16 mouse cellular contexts compared by ENCODE assay signal in the genomic region with DNA sequence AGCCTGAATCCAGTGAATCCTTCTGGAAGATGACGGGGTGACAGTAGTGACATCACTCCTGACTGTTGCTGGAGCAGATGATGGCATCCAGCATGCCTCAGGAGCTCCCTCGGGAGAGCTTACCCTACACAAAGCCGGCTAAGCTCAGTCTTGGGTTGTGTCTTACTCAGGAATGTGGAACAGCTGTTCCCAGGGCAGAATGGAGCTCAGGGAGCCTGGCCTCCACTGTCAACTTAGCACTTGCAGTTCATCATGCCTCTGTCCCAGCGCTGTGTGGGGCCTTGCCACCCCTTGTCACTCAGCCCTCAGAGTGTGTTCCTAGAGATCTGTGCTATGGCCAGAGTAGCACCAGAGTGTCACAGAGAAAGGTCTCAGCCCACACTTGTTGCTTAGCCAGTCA. TPM values are rescaled to one million over a fixed set of nuclear protein-coding genes. Genes with fewer than 3 reads are reported as not detected.
DNase-seq lines count a peak whose midpoint lies in the region; ATAC-seq and TF ChIP-seq lines count a peak whose summit lies in the region.
"Had no signal": no experiment of that assay in that cellular context is flagged by ENCODE, and none has a peak within 500 bp of the region (broad histone marks: within the 10 kb centered on the region; RNA-seq: fewer than 3 reads in every experiment).

No protein-coding gene starts in this region.

- no peak for TF ChIP-seq CTCF in forebrain, postnatal 0 days (IDR thresholded peaks at IDR 0.05; ENCODE audit: low read depth)

- no peak overlapping the region for H3K9ac ChIP-seq in lung, embryonic 15.5 days
- H3K9ac ChIP-seq in limb, embryonic 13.5 days = no peak overlapping the region
- no peak overlapping the region for H3K9ac ChIP-seq in stomach, embryonic 16.5 days (ENCODE audit: low read length)
- H3K9ac ChIP-seq in forebrain, postnatal 0 days = no peak overlapping the region
- H3K9ac ChIP-seq: heart, embryonic 12.5 days; hindbrain, embryonic 14.5 days had no signal

- H3K4me3 ChIP-seq in heart, embryonic 10.5 days = no peak overlapping the region
- H3K4me3 ChIP-seq in lung, embryonic 15.5 days = no peak overlapping the region
- no peak overlapping the region for H3K4me3 ChIP-seq in limb, embryonic 13.5 days
- no peak overlapping the region for H3K4me3 ChIP-seq in stomach, embryonic 16.5 days (replicated peaks; ENCODE audit: low read length)
- no peak overlapping the region for H3K4me3 ChIP-seq in forebrain, postnatal 0 days (ENCODE audit: low read depth, low read length)
- H3K4me3 ChIP-seq: gastrocnemius, adult 2 months; heart, embryonic 12.5 days had no signal

- H3K27ac ChIP-seq in heart, embryonic 10.5 days = 0 out of 2 replicates have a peak overlapping the region, but pooled peaks have one; percentile 7
- no peak overlapping the region for H3K27ac ChIP-seq in lung, embryonic 15.5 days
- H3K27ac ChIP-seq in limb, embryonic 13.5 days = no peak overlapping the region
- no peak overlapping the region for H3K27ac ChIP-seq in stomach, embryonic 16.5 days (ENCODE audit: low read length)
- no peak overlapping the region for H3K27ac ChIP-seq in forebrain, postnatal 0 days (ENCODE audit: low read depth, low read length)
- H3K27ac ChIP-seq: gastrocnemius, adult 2 months; hindbrain, embryonic 14.5 days had no signal

- ATAC-seq in lung, embryonic 15.5 days (ENCODE audit: borderline replicate concordance, extremely low read depth, low FRiP score, low TSS enrichment) = peak; percentile 88; the same call in 1 of the 2 replicates
- ATAC-seq in limb, embryonic 13.5 days (ENCODE audit: low FRiP score, low read depth) = peak; percentile 76
- ATAC-seq in stomach, embryonic 16.5 days (ENCODE audit: insufficient read depth, low FRiP score) = peak; percentile 33; the same call in 1 of the 2 replicates
- no peak for ATAC-seq in forebrain, postnatal 0 days

- WGBS in heart, embryonic 10.5 days = 20% methylated on average over 4 of the region's 4 CpGs
- 22% methylated on average over 4 of the region's 4 CpGs for WGBS in lung, embryonic 15.5 days
- WGBS in limb, embryonic 13.5 days = 38% methylated on average over 4 of the region's 4 CpGs
- WGBS in stomach, embryonic 16.5 days = 19% methylated on average over 4 of the region's 4 CpGs
- WGBS in forebrain, postnatal 0 days = 57% methylated on average over 4 of the region's 4 CpGs

- no peaks in the 10 kb centered on the region for H3K9me3 ChIP-seq in heart, embryonic 10.5 days
- no peaks in the 10 kb centered on the region for H3K9me3 ChIP-seq in lung, embryonic 15.5 days
- H3K9me3 ChIP-seq in limb, embryonic 13.5 days = no peaks in the 10 kb centered on the region
- H3K9me3 ChIP-seq in stomach, embryonic 16.5 days (replicated peaks; ENCODE audit: control insufficient read depth, low read length) = no peaks in the 10 kb centered on the region
- H3K9me3 ChIP-seq in forebrain, postnatal 0 days (ENCODE audit: low read length) = no peaks in the 10 kb centered on the region
- H3K9me3 ChIP-seq: heart, embryonic 12.5 days had no signal

- peaks cover 31% of the 10 kb centered on the region for H3K4me1 ChIP-seq in heart, embryonic 10.5 days
- H3K4me1 ChIP-seq in lung, embryonic 15.5 days = 0 out of 2 replicates have a peak, but pooled peaks cover 5% of the 10 kb centered on the region
- H3K4me1 ChIP-seq in limb, embryonic 13.5 days = peaks cover 7% of the 10 kb centered on the region; the same call in 1 of the 2 replicates
- H3K4me1 ChIP-seq in stomach, embryonic 16.5 days (ENCODE audit: control insufficient read depth, insufficient read depth, low read length) = no peaks in the 10 kb centered on the region
- no peaks in the 10 kb centered on the region for H3K4me1 ChIP-seq in forebrain, postnatal 0 days (ENCODE audit: insufficient read depth)

- peaks cover 18% of the 10 kb centered on the region for H3K27me3 ChIP-seq in heart, embryonic 10.5 days (ENCODE audit: insufficient read depth, poor library complexity, severe bottlenecking)
- H3K27me3 ChIP-seq in lung, embryonic 15.5 days = no peaks in the 10 kb centered on the region
- H3K27me3 ChIP-seq in limb, embryonic 13.5 days = no peaks in the 10 kb centered on the region
- no peaks in the 10 kb centered on the region; the same call in 1 of the 2 replicates for H3K27me3 ChIP-seq in stomach, embryonic 16.5 days (ENCODE audit: control insufficient read depth, insufficient read depth, low read length)
- H3K27me3 ChIP-seq in forebrain, postnatal 0 days (ENCODE audit: insufficient read depth, low read length) = no peaks in the 10 kb centered on the region

- no peaks in the 10 kb centered on the region for H3K36me3 ChIP-seq in heart, embryonic 10.5 days
- H3K36me3 ChIP-seq in lung, embryonic 15.5 days = no peaks in the 10 kb centered on the region
- H3K36me3 ChIP-seq in limb, embryonic 13.5 days = no peaks in the 10 kb centered on the region
- no peaks in the 10 kb centered on the region for H3K36me3 ChIP-seq in stomach, embryonic 16.5 days (ENCODE audit: control insufficient read depth, insufficient read depth, low read length)
- no peaks in the 10 kb centered on the region for H3K36me3 ChIP-seq in forebrain, postnatal 0 days (ENCODE audit: insufficient read depth)
- H3K36me3 ChIP-seq: heart, embryonic 12.5 days had no signal

- H3K4me2 ChIP-seq in lung, embryonic 15.5 days = no peak overlapping the region
- H3K4me2 ChIP-seq in limb, embryonic 13.5 days (replicated peaks) = no peak overlapping the region
- no peak overlapping the region for H3K4me2 ChIP-seq in stomach, embryonic 16.5 days (ENCODE audit: low read depth, low read length)
- no peak overlapping the region for H3K4me2 ChIP-seq in forebrain, postnatal 0 days (ENCODE audit: low read depth)
- H3K4me2 ChIP-seq: heart, embryonic 12.5 days; hindbrain, embryonic 14.5 days had no signal

- DNase-seq in heart, embryonic 10.5 days (ENCODE audit: low spot score) = no peak
- DNase-seq in heart, adult 11 months = no peak
- DNase-seq in lung, postnatal 25 days (ENCODE audit: low spot score) = no peak
- no peak for DNase-seq in forebrain, postnatal 0 days
- DNase-seq in layer of hippocampus, adult 11-12 months (ENCODE audit: low spot score) = no peak
- DNase-seq: cerebellum, postnatal 10 days; gastrocnemius, adult 2 months; thymus, adult 2 months had no signal

RNA-seq across cellular contexts. Expression of a gene that starts 26.4 kb away (rescaled TPM):
- polyA plus RNA-seq in heart, embryonic 10.5 days (2016; fragmentation: Nextera tagmentation; extraction: Ambion mirVana) = 0.07 and 0.88 TPM in 2 replicates
- polyA plus RNA-seq in lung, embryonic 15.5 days (2015; fragmentation: Nextera tagmentation; extraction: Ambion mirVana) = not detected in 2 replicates
- 0.23 and 0.25 TPM in 2 replicates for polyA plus RNA-seq in limb, embryonic 13.5 days (2015; fragmentation: Nextera tagmentation; extraction: Ambion mirVana)
- not detected in 2 replicates for polyA plus RNA-seq in stomach, embryonic 16.5 days (2015; fragmentation: Nextera tagmentation; extraction: Ambion mirVana)
- 1.8 and 6.1 TPM in 2 replicates for total RNA-seq in forebrain, postnatal 0 days (2014; rRNA removed)
- polyA plus RNA-seq in forebrain, postnatal 0 days (2015; fragmentation: Nextera tagmentation; extraction: Ambion mirVana) = 1.5 and 1.9 TPM in 2 replicates
- total RNA-seq: gastrocnemius, adult 2 months; MEL had no signal

RNA-seq across cellular contexts. Expression of a gene that starts 35.6 kb away (rescaled TPM):
- polyA plus RNA-seq in heart, embryonic 10.5 days (2016; fragmentation: Nextera tagmentation; extraction: Ambion mirVana) = 0.34 TPM in 1 of 2 replicates, not detected in the other
- polyA plus RNA-seq in lung, embryonic 15.5 days (2015; fragmentation: Nextera tagmentation; extraction: Ambion mirVana) = not detected in 2 replicates
- polyA plus RNA-seq in limb, embryonic 13.5 days (2015; fragmentation: Nextera tagmentation; extraction: Ambion mirVana) = 0.79 and 1.1 TPM in 2 replicates
- polyA plus RNA-seq in stomach, embryonic 16.5 days (2015; fragmentation: Nextera tagmentation; extraction: Ambion mirVana) = 0.08 TPM in 1 of 2 replicates, not detected in the other
- total RNA-seq in forebrain, postnatal 0 days (2014; rRNA removed) = not detected in 2 replicates
- polyA plus RNA-seq in forebrain, postnatal 0 days (2015; fragmentation: Nextera tagmentation; extraction: Ambion mirVana) = not detected in 2 replicates
- total RNA-seq: gastrocnemius, adult 2 months; MEL had no signal
- polyA plus RNA-seq: heart, embryonic 12.5 days; hindbrain, embryonic 14.5 days; kidney, embryonic 14.5 days; spleen, adult 2 months had no signal

RNA-seq across cellular contexts. Expression of a gene that starts 59.7 kb away (rescaled TPM):
- polyA plus RNA-seq in heart, embryonic 10.5 days (2016; fragmentation: Nextera tagmentation; extraction: Ambion mirVana) = 18.1 and 18.3 TPM in 2 replicates
- polyA plus RNA-seq in lung, embryonic 15.5 days (2015; fragmentation: Nextera tagmentation; extraction: Ambion mirVana) = 76.2 and 90.2 TPM in 2 replicates
- 5.6 TPM in 2 replicates for polyA plus RNA-seq in limb, embryonic 13.5 days (2015; fragmentation: Nextera tagmentation; extraction: Ambion mirVana)
- polyA plus RNA-seq in stomach, embryonic 16.5 days (2015; fragmentation: Nextera tagmentation; extraction: Ambion mirVana) = 60.9 and 70.2 TPM in 2 replicates
- total RNA-seq in forebrain, postnatal 0 days (2014; rRNA removed) = 6.6 and 8.2 TPM in 2 replicates
- polyA plus RNA-seq in forebrain, postnatal 0 days (2015; fragmentation: Nextera tagmentation; extraction: Ambion mirVana) = 3.1 and 4.6 TPM in 2 replicates
